Mouse (Mus musculus): Measurements from ENCODE around the gene Pnck. TPM values are rescaled to one million over a fixed set of nuclear protein-coding genes. Genes with fewer than 3 reads are reported as not detected.

Gene Pnck
- total RNA-seq (2012; rRNA removed), result not detected in 2 replicates
- total RNA-seq (2014; rRNA removed), result not detected in 2 replicates
- not detected in 2 replicates for polyA plus RNA-seq (2012; ENCODE audit: insufficient read length, low read depth)

DNA sequence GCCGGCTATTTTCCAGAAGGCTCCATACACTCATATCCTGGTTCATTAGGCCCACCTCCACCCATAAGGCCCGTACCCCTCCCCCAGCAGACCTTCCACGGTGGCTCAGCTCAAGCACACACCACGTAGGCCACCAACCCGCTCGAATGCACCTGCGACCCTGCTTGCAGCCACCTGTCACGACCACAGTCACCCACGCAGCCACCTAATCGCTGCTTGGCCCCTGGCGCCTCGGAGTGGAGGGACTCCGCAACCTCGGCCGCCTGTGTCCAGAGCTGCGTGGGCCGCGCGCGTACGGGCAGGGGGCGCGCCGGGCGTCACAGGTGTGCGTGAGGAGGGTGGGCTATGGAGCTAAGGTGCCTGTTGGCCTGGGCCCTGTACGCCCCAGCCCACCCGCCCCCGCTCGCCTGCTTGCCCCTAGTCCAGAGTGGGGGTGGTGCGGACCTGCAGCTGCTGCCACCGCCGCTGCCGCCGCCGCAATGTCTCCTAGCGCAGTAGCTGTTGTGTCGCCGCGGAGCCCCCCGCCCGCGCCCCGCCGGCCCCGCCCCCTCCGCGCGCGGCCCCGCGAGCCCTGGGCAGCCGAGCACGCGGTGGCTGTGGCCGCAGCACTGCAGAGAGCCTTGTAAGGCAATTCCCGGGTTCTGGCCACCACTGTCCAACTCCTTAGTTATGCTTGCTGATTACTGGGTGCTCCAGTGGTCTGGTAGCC, at the start of gene Pnck:
TSS of gene Pnck (minus strand) at position 543 of the 709 bp plus-strand sequence.
- Histone ChIP-seq H3K27ac (ENCODE audit: insufficient read depth, low read depth) (no peak within 1 kb of the TSS), H3K27me3 (replicated peaks) (no peaks in the 10 kb centered on the region), H3K4me2 (ENCODE audit: insufficient read depth, low read depth, poor library complexity, severe bottlenecking) (no peak within 1 kb of the TSS), H3K9ac (ENCODE audit: insufficient read depth, low read depth) (no peak within 1 kb of the TSS), H3K9me3 (replicated peaks; ENCODE audit: low read length) (no peaks in the 10 kb centered on the region), H3K4me3 (replicated peaks in 1 of 3; ENCODE audit: low read depth in 2 of 3, low read length in 2 of 3, poor library complexity in 1 of 3) (no peak within 1 kb of the TSS), H3K4me1 (ENCODE audit: control insufficient read depth in 1 of 2, insufficient read depth in 2 of 2) (peaks cover 4 to 13% of the 10 kb centered on the region in 2 experiments; a peak in 3 of 4 replicates), H3K79me2 (replicated peaks; ENCODE audit: control insufficient read depth, extremely low read depth, insufficient read depth, poor library complexity, severe bottlenecking) (no peaks in the 10 kb centered on the region), H3K36me3 (replicated peaks in 1 of 2; ENCODE audit: control insufficient read depth in 1 of 2, insufficient read depth in 1 of 2, low read length in 1 of 2) (no peaks in the 10 kb centered on the region)
- no peak for DNase-seq (ENCODE audit: extremely low read depth)
- no peak for TF ChIP-seq ELF1 (IDR thresholded peaks at IDR 0.05; ENCODE audit: low read depth, low read length)
- no peak for TF ChIP-seq MAX (IDR thresholded peaks at IDR 0.05; ENCODE audit: low read length)
- TF ChIP-seq MAZ (IDR thresholded peaks at IDR 0.05; ENCODE audit: low read depth, low read length), result no peak
- no peak for TF ChIP-seq RCOR1 (conservative IDR thresholded peaks at IDR 0.05; ENCODE audit: low read depth, low read length)
- in situ Hi-C loops (cut with MboI; ENCODE audit: low pct_ligation_motif_present, low pct_unique_long_range_greater_than_20kb, low sequenced_read_pairs) (loop anchor here (25.0 kb wide), 1 partner anchor 647 kb away; no protein-coding TSS in a partner anchor), dilution Hi-C loops (cut with MboI; ENCODE audit: extremely low pct_ligation_motif_present, extremely low pct_unique_long_range_greater_than_20kb, low sequenced_read_pairs) (no loop called here)

DNA sequence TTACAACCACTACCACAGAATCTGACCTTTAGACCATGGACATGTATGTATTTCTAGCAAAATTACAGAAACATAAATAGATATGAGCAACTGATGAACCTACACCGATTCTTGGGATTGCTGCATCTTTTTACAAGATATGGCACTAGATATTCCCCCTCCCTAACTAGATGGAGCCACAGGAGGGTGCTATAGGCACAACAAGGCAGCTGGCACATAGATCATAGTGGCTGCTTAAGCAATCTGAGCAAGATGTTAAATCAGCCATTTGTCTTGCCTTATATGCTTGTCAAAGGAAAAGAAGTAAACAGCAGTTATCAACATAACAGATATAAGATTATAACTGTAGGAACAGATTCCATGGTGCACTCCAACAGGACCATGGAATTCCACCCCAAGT, 40.6 kb upstream of the Pnck start:
- peak; percentile 40 for TF ChIP-seq SMC3 (IDR thresholded peaks at IDR 0.05; ENCODE audit: low read depth, low read length)
- peak; percentile 46 for TF ChIP-seq RAD21 (IDR thresholded peaks at IDR 0.05; ENCODE audit: low read depth, low read length)
- no peak for TF ChIP-seq BHLHE40 (IDR thresholded peaks at IDR 0.05; ENCODE audit: low read depth, low read length)
- no peak for TF ChIP-seq NELFE (IDR thresholded peaks at IDR 0.05; ENCODE audit: low read depth, low read length)
- TF ChIP-seq TBP (conservative IDR thresholded peaks at IDR 0.05; ENCODE audit: low read depth, low read length), result 0 out of 2 replicates have a peak, but pooled peaks have one; percentile 27
- peak in 1 of 2 experiments; percentile 53; a peak in 2 of 4 replicates for TF ChIP-seq CTCF (conservative IDR thresholded peaks at IDR 0.05 in 1 of 2, IDR thresholded peaks at IDR 0.05 in 1 of 2; ENCODE audit: low read depth in 2 of 2, low read length in 2 of 2)
- H3K9me3 ChIP-seq (replicated peaks; ENCODE audit: low read length), result no peaks in the 10 kb centered on the region
- peaks cover 20 to 48% of the 10 kb centered on the region in 2 experiments for H3K36me3 ChIP-seq (replicated peaks in 1 of 2; ENCODE audit: control insufficient read depth in 1 of 2, insufficient read depth in 1 of 2, low read length in 1 of 2)
- peak; percentile 24 for DNase-seq (ENCODE audit: extremely low read depth)
- in situ Hi-C loops (cut with MboI; ENCODE audit: low pct_ligation_motif_present, low pct_unique_long_range_greater_than_20kb, low sequenced_read_pairs) (no loop called here), dilution Hi-C loops (cut with MboI; ENCODE audit: extremely low pct_ligation_motif_present, extremely low pct_unique_long_range_greater_than_20kb, low sequenced_read_pairs) (no loop called here)
- H3K9ac ChIP-seq (ENCODE audit: insufficient read depth, low read depth), result no peak overlapping the region
- H3K4me3 ChIP-seq (replicated peaks in 1 of 3; ENCODE audit: low read depth in 2 of 3, low read length in 2 of 3, poor library complexity in 1 of 3), result no peak overlapping the region
- no peaks in the 10 kb centered on the region; the same call in 1 of the 2 replicates for H3K79me2 ChIP-seq (replicated peaks; ENCODE audit: control insufficient read depth, extremely low read depth, insufficient read depth, poor library complexity, severe bottlenecking)
- H3K27me3 ChIP-seq (replicated peaks), result no peaks in the 10 kb centered on the region
- H3K27ac ChIP-seq (ENCODE audit: insufficient read depth, low read depth), result no peak overlapping the region
- H3K4me1 ChIP-seq (ENCODE audit: control insufficient read depth in 1 of 2, insufficient read depth in 2 of 2), result no peaks in the 10 kb centered on the region
- no peak overlapping the region for H3K4me2 ChIP-seq (ENCODE audit: insufficient read depth, low read depth, poor library complexity, severe bottlenecking)

- dilution Hi-C loops (cut with MboI; ENCODE audit: extremely low pct_ligation_motif_present, extremely low pct_unique_long_range_greater_than_20kb, low sequenced_read_pairs), result no loop called here
- H3K79me2 ChIP-seq (replicated peaks; ENCODE audit: control insufficient read depth, extremely low read depth, insufficient read depth, poor library complexity, severe bottlenecking), result no peaks in the 10 kb centered on the region; the same call in 1 of the 2 replicates
- H3K27ac ChIP-seq (ENCODE audit: insufficient read depth, low read depth), result peak overlapping the region; percentile 15; the same call in 1 of the 2 replicates
- H3K36me3 ChIP-seq (replicated peaks in 1 of 2; ENCODE audit: control insufficient read depth in 1 of 2, insufficient read depth in 1 of 2, low read length in 1 of 2), result peaks cover 40 to 93% of the 10 kb centered on the region in 2 experiments
- H3K4me2 ChIP-seq (ENCODE audit: insufficient read depth, low read depth, poor library complexity, severe bottlenecking), result no peak overlapping the region
- DNase-seq (ENCODE audit: extremely low read depth), result peak; percentile 68
- in situ Hi-C loops (cut with MboI; ENCODE audit: low pct_ligation_motif_present, low pct_unique_long_range_greater_than_20kb, low sequenced_read_pairs), result no loop called here
- H3K9ac ChIP-seq (ENCODE audit: insufficient read depth, low read depth), result no peak overlapping the region
- peaks cover 0 to 8% of the 10 kb centered on the region in 2 experiments; a peak in 1 of 4 replicates for H3K4me1 ChIP-seq (ENCODE audit: control insufficient read depth in 1 of 2, insufficient read depth in 2 of 2)
- H3K4me3 ChIP-seq (replicated peaks in 1 of 3; ENCODE audit: low read depth in 2 of 3, low read length in 2 of 3, poor library complexity in 1 of 3), result no peak overlapping the region
- no peaks in the 10 kb centered on the region for H3K9me3 ChIP-seq (replicated peaks; ENCODE audit: low read length)
- no peaks in the 10 kb centered on the region for H3K27me3 ChIP-seq (replicated peaks)
- TF ChIP-seq SMC3 (IDR thresholded peaks at IDR 0.05; ENCODE audit: low read depth, low read length) (peak; percentile 55), POLR2AphosphoS2 (IDR thresholded peaks at IDR 0.05; ENCODE audit: low read depth, low read length) (no peak), CHD1 (IDR thresholded peaks at IDR 0.05; ENCODE audit: low read depth, low read length) (no peak), MAX (IDR thresholded peaks at IDR 0.05; ENCODE audit: low read length) (no peak), JUND (conservative IDR thresholded peaks at IDR 0.05; ENCODE audit: low read depth, low read length) (no peak), TCF12 (IDR thresholded peaks at IDR 0.05; ENCODE audit: low read depth, low read length) (no peak), MAZ (IDR thresholded peaks at IDR 0.05; ENCODE audit: low read depth, low read length) (no peak), ZNF384 (IDR thresholded peaks at IDR 0.05; ENCODE audit: low read depth, low read length) (no peak), POLR2A (IDR thresholded peaks at IDR 0.05; ENCODE audit: low read depth, low read length) (no peak), USF1 (IDR thresholded peaks at IDR 0.05; ENCODE audit: low read depth, low read length) (no peak), CTCF (conservative IDR thresholded peaks at IDR 0.05 in 1 of 2, IDR thresholded peaks at IDR 0.05 in 1 of 2; ENCODE audit: low read depth in 2 of 2, low read length in 2 of 2) (peak; percentile 36 to 68; a peak in 3 of 4 replicates), NRF1 (IDR thresholded peaks at IDR 0.05; ENCODE audit: low read depth, low read length) (no peak), RAD21 (IDR thresholded peaks at IDR 0.05; ENCODE audit: low read depth, low read length) (peak; percentile 44), SIN3A (IDR thresholded peaks at IDR 0.05; ENCODE audit: low read length) (no peak), USF2 (conservative IDR thresholded peaks at IDR 0.05; ENCODE audit: low read depth, low read length) (no peak), IRF4 (IDR thresholded peaks at IDR 0.05; ENCODE audit: low read depth, low read length) (no peak), PAX5 (IDR thresholded peaks at IDR 0.05; ENCODE audit: low read length) (no peak)
Measured at GRCm38 (mm10) chrX:73690917-73691629, 31.2 kb upstream of the Pnck start.
